Mouse (Mus musculus) liver, adult 2 months (tissue): ENCODE measurements around the gene Slc16a3. TPM values are rescaled to one million over a fixed set of nuclear protein-coding genes. Genes with fewer than 3 reads are reported as not detected.

Source experiments
- DNase-seq: peaks from one replicate; pipeline ENCODE4 v3.0.0-alpha.2; 2011; ENCODE audit warnings: low read depth, low spot score; ENCODE audit errors: extremely low read depth
- H3K27ac ChIP-seq: fragments of 200-500 bp; replicated peaks from 2 replicates; pipeline ENCODE4 v1.5.1; 2012; ENCODE audit warnings: low read depth, mild to moderate bottlenecking, control low read depth, inconsistent platforms, low read length; ENCODE audit not compliant: insufficient read depth
- H3K27me3 ChIP-seq: fragments of 200-500 bp; 2 replicates; pipeline ENCODE4 v1.6.1; 2012; ENCODE audit warnings: mild to moderate bottlenecking, moderate library complexity, low read length, inconsistent platforms; ENCODE audit not compliant: control insufficient read depth, insufficient read depth
- H3K36me3 ChIP-seq: fragments of 200-500 bp; 2 replicates; pipeline ENCODE4 v1.6.1; 2012; ENCODE audit warnings: low read length, inconsistent platforms; ENCODE audit not compliant: control insufficient read depth, insufficient read depth
- H3K4me1 ChIP-seq: fragments of 200-500 bp; 2 replicates; pipeline ENCODE4 v1.6.1; 2011; ENCODE audit warnings: low read length; ENCODE audit not compliant: control insufficient read depth, insufficient read depth
- H3K4me3 ChIP-seq: fragments of 200-500 bp; 2 replicates; pipeline ENCODE4 v1.5.1; 2011; ENCODE audit warnings: low read depth, mild to moderate bottlenecking, control low read depth, low read length, moderate library complexity; ENCODE audit not compliant: insufficient read depth
- H3K79me2 ChIP-seq: fragments of 200-500 bp; 2 replicates; pipeline ENCODE4 v1.6.1; 2012; ENCODE audit warnings: inconsistent platforms, mild to moderate bottlenecking, low read length, moderate library complexity; ENCODE audit not compliant: control insufficient read depth, insufficient read depth
- H3K9ac ChIP-seq: fragments of 200-500 bp; 2 replicates; pipeline ENCODE4 v1.6.1; 2012; ENCODE audit warnings: low read depth, mild to moderate bottlenecking, control low read depth, inconsistent platforms, low read length
- CTCF ChIP-seq: fragments of 200-500 bp; IDR thresholded peaks from 2 replicates; pipeline ENCODE4 v1.5.1; 2011; ENCODE audit warnings: low read depth, low read length, control low read depth
- POLR2A ChIP-seq: fragments of 200-500 bp; IDR thresholded peaks from 2 replicates; pipeline ENCODE4 v1.6.1; 2011; ENCODE audit warnings: low read length, control low read depth; ENCODE audit not compliant: insufficient read depth; ENCODE audit errors: extremely low read depth
- WGBS: fragments of 180-500 bp; shearing (Covaris S2); methylation state at CpG from one replicate; pipeline ENCODE4 v1.1.7; 2018; 5-methylcytosine and 5-hydroxymethylcytosine counted together
- polyA plus RNA-seq: library from polyadenylated mRNA; depleted of rRNA; stranded (reverse); fragments of >200 nt; gene quantifications from 2 replicates; pipeline ENCODE4 v1.2.3, GENCODE M21; 2012
- total RNA-seq: library from RNA; depleted of rRNA; stranded (reverse); fragments of >200 nt; gene quantifications from 2 replicates; pipeline ENCODE4 v1.2.3, GENCODE M21; 2014

Slc16a3 gene
- total and polyA plus RNA-seq, 2 experiments, result 0.28 to 0.51 TPM

- H3K27ac ChIP-seq, result no peak overlapping the region
- H3K4me1 ChIP-seq, result no peaks in the 10 kb centered on the region
- TF ChIP-seq POLR2A (no peak), CTCF (no peak)
- H3K79me2 ChIP-seq, result no peaks in the 10 kb centered on the region
- no peaks in the 10 kb centered on the region for H3K27me3 ChIP-seq
- WGBS, result 81% methylated on average over 8 of the region's 8 CpGs
- H3K9ac ChIP-seq, result no peak overlapping the region
- DNase-seq, result no peak
- H3K36me3 ChIP-seq, result no peaks in the 10 kb centered on the region; the same call in 1 of the 2 replicates
- H3K4me3 ChIP-seq, result no peak overlapping the region
Measured at GRCm38 (mm10) chr11:120957052-120957451, 8.8 kb downstream of the Slc16a3 start.

GRCm38 (mm10) chr11:120957731-120958257 lies 9.5 kb downstream of the Slc16a3 start:
- H3K4me3 ChIP-seq, result no peak overlapping the region
- no peak overlapping the region for H3K27ac ChIP-seq
- no peak overlapping the region for H3K9ac ChIP-seq
- no peak for TF ChIP-seq CTCF
- TF ChIP-seq POLR2A, result no peak
- peaks cover 4% of the 10 kb centered on the region for H3K36me3 ChIP-seq
- H3K4me1 ChIP-seq, result no peaks in the 10 kb centered on the region
- H3K79me2 ChIP-seq, result no peaks in the 10 kb centered on the region
- no peak for DNase-seq
- H3K27me3 ChIP-seq, result no peaks in the 10 kb centered on the region
- WGBS, result 33% methylated on average over 15 of the region's 15 CpGs

- no peak for TF ChIP-seq POLR2A
- no peak for TF ChIP-seq CTCF
- Histone ChIP-seq H3K27ac (no peak overlapping the region), H3K4me3 (no peak overlapping the region), H3K36me3 (peaks cover 14% of the 10 kb centered on the region), H3K9ac (no peak overlapping the region), H3K4me1 (no peaks in the 10 kb centered on the region), H3K79me2 (no peaks in the 10 kb centered on the region), H3K27me3 (no peaks in the 10 kb centered on the region)
- WGBS, result 92% methylated on average over 18 of the region's 18 CpGs
- no peak for DNase-seq
Measured at GRCm38 (mm10) chr11:120959066-120959465, 10.8 kb downstream of the Slc16a3 start.

GRCm38 (mm10) chr11:120959564-120959963 lies 11.3 kb downstream of the Slc16a3 start:
- Histone ChIP-seq H3K4me1 (no peaks in the 10 kb centered on the region), H3K27me3 (no peaks in the 10 kb centered on the region), H3K27ac (no peak overlapping the region), H3K36me3 (peaks cover 17% of the 10 kb centered on the region), H3K79me2 (no peaks in the 10 kb centered on the region), H3K9ac (no peak overlapping the region), H3K4me3 (no peak overlapping the region)
- WGBS, result 83% methylated on average over 3 of the region's 3 CpGs
- TF ChIP-seq POLR2A (no peak), CTCF (no peak)
- DNase-seq, result no peak

GRCm38 (mm10) chr11:120960248-120960647 lies 12.0 kb downstream of the Slc16a3 start:
- Histone ChIP-seq H3K27me3 (no peaks in the 10 kb centered on the region), H3K4me3 (no peak overlapping the region), H3K9ac (no peak overlapping the region), H3K4me1 (no peaks in the 10 kb centered on the region), H3K27ac (no peak overlapping the region), H3K79me2 (no peaks in the 10 kb centered on the region), H3K36me3 (peaks cover 20% of the 10 kb centered on the region)
- TF ChIP-seq POLR2A, result no peak
- no peak for TF ChIP-seq CTCF
- WGBS, result 53% methylated on average over 1 of the region's 1 CpGs
- no peak for DNase-seq

- no peak for DNase-seq
- TF ChIP-seq POLR2A, result no peak
- TF ChIP-seq CTCF, result no peak
- Histone ChIP-seq H3K27ac (no peak overlapping the region), H3K9ac (no peak overlapping the region), H3K36me3 (peaks cover 30% of the 10 kb centered on the region), H3K4me3 (no peak overlapping the region), H3K27me3 (no peaks in the 10 kb centered on the region), H3K4me1 (no peaks in the 10 kb centered on the region), H3K79me2 (no peaks in the 10 kb centered on the region)
- WGBS, result 84% methylated on average over 7 of the region's 7 CpGs
Measured at GRCm38 (mm10) chr11:120961594-120961993, 13.3 kb downstream of the Slc16a3 start.
